Mouse (Mus musculus): Measurements from ENCODE around the gene Nelfcd. TPM values are rescaled to one million over a fixed set of nuclear protein-coding genes. Genes with fewer than 3 reads are reported as not detected.
A peak's percentile ranks its signal among the peaks of the same experiment; 100 is the strongest.

The Nelfcd gene
- polyA plus RNA-seq, 1 experiment = 60.5 TPM

DNA sequence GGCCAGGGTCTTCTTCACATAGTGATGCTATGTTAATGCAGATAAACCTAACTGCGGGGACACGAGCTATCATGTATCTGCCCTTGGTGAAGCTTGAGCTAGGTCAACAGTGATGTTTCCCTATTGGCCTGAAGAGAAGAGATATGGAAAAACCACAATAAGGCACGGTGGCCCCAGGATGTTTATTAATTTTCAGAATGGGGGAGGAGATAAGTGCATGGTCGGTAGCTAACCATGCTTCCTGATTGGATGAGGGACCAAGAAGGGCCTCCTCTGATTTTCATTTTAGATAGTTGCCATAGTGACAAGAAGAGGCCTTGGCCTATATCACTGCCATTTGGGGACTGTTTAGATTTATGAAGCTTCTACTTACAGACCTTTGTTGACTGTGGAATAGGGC is 54.7 kb downstream of the Nelfcd start:
- no peak for DNase-seq (ENCODE audit: low read depth, low spot score)
- 58% methylated on average over 4 of the region's 4 CpGs for WGBS

DNA sequence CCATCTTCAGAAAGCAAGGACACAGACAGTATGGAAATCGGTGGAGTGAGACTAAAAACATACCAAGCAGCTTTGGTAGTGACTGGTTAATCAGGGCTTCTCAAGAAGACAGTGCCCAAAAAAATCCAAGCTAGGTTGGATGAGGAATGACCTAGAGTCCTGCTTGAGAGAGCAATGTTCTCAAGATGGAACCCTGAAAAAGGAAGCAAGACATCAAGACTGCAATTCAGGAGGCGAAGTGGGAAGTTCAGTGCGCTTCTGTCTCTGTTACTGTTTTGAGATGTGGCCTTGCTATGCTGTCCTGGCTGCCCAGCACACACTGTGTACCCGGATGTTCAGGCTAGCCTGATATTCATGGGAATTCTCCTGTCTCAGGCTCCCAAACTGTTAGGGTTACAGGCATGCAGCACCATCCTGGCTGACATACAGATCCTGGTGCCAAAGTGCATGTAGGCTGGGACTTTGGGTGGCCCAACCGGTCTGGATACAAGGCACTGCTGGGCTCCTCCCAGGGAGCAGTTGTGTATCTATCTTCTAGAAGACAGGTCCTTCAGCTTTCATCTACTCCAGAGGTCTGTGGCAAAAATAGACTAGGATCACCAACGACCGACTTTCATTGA is 55.3 kb downstream of the Nelfcd start:
- 55% methylated on average over 7 of the region's 7 CpGs for WGBS
- DNase-seq (ENCODE audit: low read depth, low spot score) = no peak

DNA sequence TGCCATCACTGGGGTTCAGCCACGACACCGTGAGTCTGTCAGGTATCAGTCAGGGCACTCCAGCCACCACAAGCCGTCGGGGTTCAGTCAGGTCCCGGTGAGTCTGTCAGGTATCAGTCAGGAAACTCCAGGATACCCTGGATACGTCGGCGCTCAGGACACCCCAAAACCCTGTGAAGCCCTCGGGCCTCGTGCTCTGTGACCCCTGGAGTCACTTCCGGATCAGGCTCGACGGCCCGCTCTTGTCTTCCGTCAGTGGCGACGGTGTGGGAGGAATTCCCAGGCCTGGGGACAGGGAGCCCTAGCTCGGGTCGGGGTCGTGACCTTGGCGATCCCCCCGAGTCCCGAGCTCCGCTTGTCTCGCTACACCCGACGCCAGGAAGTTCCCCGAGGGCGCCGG is 56.8 kb downstream of the Nelfcd start:
- WGBS = 4% methylated on average over 30 of the region's 30 CpGs
- no peak for DNase-seq (ENCODE audit: low read depth, low spot score)

DNA sequence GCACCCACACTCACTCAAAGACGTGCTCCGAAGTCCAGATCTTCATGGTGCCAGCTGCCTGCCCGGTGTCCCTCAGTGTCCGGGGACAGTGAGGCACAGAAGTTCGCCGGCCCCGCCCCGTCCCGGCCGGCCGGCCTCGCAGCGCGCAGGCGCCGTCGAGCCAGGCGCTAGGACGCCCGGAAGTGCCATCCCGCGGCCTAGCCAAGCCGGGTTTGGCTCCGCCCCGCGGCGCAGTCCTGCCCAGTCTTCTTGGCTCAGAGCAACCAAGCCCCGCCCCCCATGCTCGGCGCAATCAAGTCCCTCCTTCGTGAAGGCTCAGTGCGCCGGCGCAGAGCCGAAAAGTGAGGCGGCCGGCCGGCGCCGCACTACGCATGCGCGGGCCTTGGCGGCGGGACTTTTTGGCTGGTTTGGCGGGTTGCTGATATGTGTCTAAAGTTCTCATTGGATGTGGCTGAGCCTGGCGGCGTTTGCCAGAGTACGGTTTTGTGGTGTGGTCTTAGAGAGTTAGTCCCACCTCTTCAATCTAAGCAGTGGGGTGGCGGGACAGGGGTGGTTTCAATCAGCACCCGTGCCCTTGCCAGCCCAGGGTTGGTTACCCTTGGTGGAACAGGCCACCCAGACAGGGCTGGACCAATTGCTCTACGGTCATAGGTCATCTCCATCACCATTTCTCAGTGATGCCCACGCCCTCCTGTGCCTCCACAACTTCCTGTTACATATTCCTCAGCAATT is 57.4 kb downstream of the Nelfcd start, which contains the start of gene Prelid3b:
Gene Prelid3b (minus strand): TSS at position 264 of the 732 bp plus-strand sequence.
- DNase-seq (ENCODE audit: low read depth, low spot score) = peak; percentile 93
- WGBS = under 1% methylated on average over 53 of the region's 53 CpGs

DNA sequence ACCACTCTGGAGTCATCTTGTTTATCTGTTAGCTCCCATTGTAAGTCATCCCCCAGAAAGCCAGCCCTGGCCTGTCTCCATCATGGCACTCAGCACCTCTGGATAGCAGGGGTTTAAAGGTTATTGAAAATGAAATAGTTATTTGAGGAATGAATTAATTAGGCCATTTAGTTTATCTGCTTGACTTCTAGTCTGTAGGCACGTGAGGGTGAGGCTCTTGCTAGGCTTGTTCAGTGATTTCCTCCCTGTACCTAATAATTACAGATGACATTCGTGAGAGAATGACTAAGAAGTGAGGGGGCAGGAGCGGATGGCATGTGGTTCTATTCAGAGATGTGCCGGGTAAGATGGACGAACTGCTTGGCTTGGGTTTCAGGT is 57.9 kb downstream of the Nelfcd start:
- 63% methylated on average over 5 of the region's 5 CpGs for WGBS
- no peak for DNase-seq (ENCODE audit: low read depth, low spot score)

Other genes with a start within 250 kb of the Nelfcd start
- 546 and 581 TPM in 2 replicates for gene Gnas, start 131.5 kb upstream of the Nelfcd start, polyA plus RNA-seq (2012; rRNA removed)
- 0.26 and 0.33 TPM in 2 replicates for gene Gm20721, start 69.1 kb upstream of the Nelfcd start, polyA plus RNA-seq (2012; rRNA removed)
- 258 and 346 TPM in 2 replicates for gene Ctsz, start 23.2 kb downstream of the Nelfcd start, polyA plus RNA-seq (2012; rRNA removed)
- 0.05 and 0.12 TPM in 2 replicates for gene Tubb1, start 34.9 kb downstream of the Nelfcd start, polyA plus RNA-seq (2012; rRNA removed)
- gene Atp5e, start 48.3 kb downstream of the Nelfcd start, polyA plus RNA-seq (2012; rRNA removed) = 453 and 486 TPM in 2 replicates
- gene Prelid3b, start 57.3 kb downstream of the Nelfcd start, polyA plus RNA-seq (2012; rRNA removed) = 72.0 and 85.7 TPM in 2 replicates
- gene Zfp831, start 227.7 kb downstream of the Nelfcd start, polyA plus RNA-seq (2012; rRNA removed) = 0.37 and 0.47 TPM in 2 replicates

All from large intestine, adult 2 months (tissue).